ENCODE assay signal across 8 mouse cellular contexts in the genomic region with DNA sequence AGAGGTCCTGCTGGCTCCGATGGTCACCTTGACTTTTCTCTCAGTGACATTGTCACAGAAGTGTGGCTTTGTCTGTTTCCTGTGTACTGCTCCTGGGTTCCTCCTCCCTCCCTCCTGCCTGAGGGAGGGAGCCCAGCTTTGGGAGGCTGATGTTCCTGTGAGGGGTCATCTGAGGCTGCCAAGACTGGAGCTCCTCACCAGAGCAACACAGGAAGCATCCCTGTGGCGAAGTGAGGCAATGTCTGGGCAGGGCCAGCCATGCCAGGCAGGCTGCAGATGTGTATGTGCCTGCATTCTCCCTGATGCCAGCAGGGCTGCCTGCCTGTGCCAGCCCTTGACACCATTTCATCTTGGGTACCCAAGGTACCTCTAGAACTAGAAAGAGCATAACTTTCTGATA. TPM values are rescaled to one million over a fixed set of nuclear protein-coding genes. Genes with fewer than 3 reads are reported as not detected.
A peak's percentile ranks its signal among the peaks of the same experiment; 100 is the strongest.
DNase-seq lines count a peak whose midpoint lies in the region; ATAC-seq and TF ChIP-seq lines count a peak whose summit lies in the region.

No protein-coding gene starts in this region.

- H3K9me3 ChIP-seq in midbrain, postnatal 0 days (ENCODE audit: low read length) = no peaks in the 10 kb centered on the region
- no peaks in the 10 kb centered on the region for H3K9me3 ChIP-seq in midbrain, embryonic 13.5 days
- H3K9me3 ChIP-seq in limb, embryonic 10.5 days (replicated peaks) = no peaks in the 10 kb centered on the region

- no peak for DNase-seq in frontal cortex, adult 2 months (ENCODE audit: extremely low spot score in 1 of 2, low spot score in 1 of 2)
- peak; percentile 67 for DNase-seq in midbrain, postnatal 0 days (ENCODE audit: low spot score)
- no peak for DNase-seq in limb, embryonic 10.5 days (ENCODE audit: low spot score)
- peak; percentile 53 for DNase-seq in thymus, postnatal 14 days
- DNase-seq in right cerebral cortex, postnatal 4 days = no peak
- no peak for DNase-seq in adrenal gland, postnatal 4 days (ENCODE audit: low spot score in 2 of 2)

- peaks cover 7% of the 10 kb centered on the region; the same call in 1 of the 2 replicates for H3K4me1 ChIP-seq in midbrain, postnatal 0 days (ENCODE audit: insufficient read depth, low read length)
- H3K4me1 ChIP-seq in midbrain, embryonic 13.5 days (replicated peaks) = peaks cover 23% of the 10 kb centered on the region
- peaks cover 57% of the 10 kb centered on the region for H3K4me1 ChIP-seq in limb, embryonic 10.5 days

- 56% methylated on average over 2 of the region's 2 CpGs for whole genome bisulfite sequencing in midbrain, postnatal 0 days
- 80% methylated on average over 2 of the region's 2 CpGs for WGBS in midbrain, embryonic 13.5 days
- WGBS in limb, embryonic 10.5 days = 70% methylated on average over 2 of the region's 2 CpGs

- H3K27me3 ChIP-seq in midbrain, postnatal 0 days (ENCODE audit: insufficient read depth, low read length) = 0 out of 2 replicates have a peak, but pooled peaks cover 6% of the 10 kb centered on the region
- H3K27me3 ChIP-seq in midbrain, embryonic 13.5 days = peaks cover 23% of the 10 kb centered on the region
- peaks cover 32% of the 10 kb centered on the region for H3K27me3 ChIP-seq in limb, embryonic 10.5 days (ENCODE audit: low read depth, poor library complexity, severe bottlenecking)

- no peak overlapping the region for H3K4me2 ChIP-seq in midbrain, postnatal 0 days (ENCODE audit: low read depth, low read length, poor library complexity, severe bottlenecking)
- no peak overlapping the region for H3K4me2 ChIP-seq in midbrain, embryonic 13.5 days (replicated peaks)

- ATAC-seq in frontal cortex, adult (ENCODE audit: low TSS enrichment) = peak; percentile 27; the same call in 1 of the 2 replicates
- ATAC-seq in midbrain, postnatal 0 days (ENCODE audit: low FRiP score) = no peak
- ATAC-seq in midbrain, embryonic 13.5 days = no peak

- 0 out of 2 replicates have a peak, but pooled peaks have one; percentile 6 for TF ChIP-seq CTCF in midbrain, postnatal 0 days (IDR thresholded peaks at IDR 0.05)

- no peak overlapping the region for H3K4me3 ChIP-seq in midbrain, postnatal 0 days (ENCODE audit: low read depth, low read length)
- no peak overlapping the region for H3K4me3 ChIP-seq in midbrain, embryonic 13.5 days (replicated peaks)
- no peak overlapping the region for H3K4me3 ChIP-seq in limb, embryonic 10.5 days

- H3K9ac ChIP-seq in midbrain, postnatal 0 days (replicated peaks; ENCODE audit: low read length, poor library complexity, severe bottlenecking) = no peak overlapping the region
- H3K9ac ChIP-seq in midbrain, embryonic 13.5 days (replicated peaks) = no peak overlapping the region

- H3K27ac ChIP-seq in midbrain, postnatal 0 days (ENCODE audit: low read depth, low read length) = no peak overlapping the region
- no peak overlapping the region for H3K27ac ChIP-seq in midbrain, embryonic 13.5 days
- peak overlapping the region; percentile 64; the same call in 1 of the 2 replicates for H3K27ac ChIP-seq in limb, embryonic 10.5 days

- no peaks in the 10 kb centered on the region for H3K36me3 ChIP-seq in midbrain, postnatal 0 days (ENCODE audit: insufficient read depth, low read length)
- no peaks in the 10 kb centered on the region for H3K36me3 ChIP-seq in midbrain, embryonic 13.5 days
- no peaks in the 10 kb centered on the region for H3K36me3 ChIP-seq in limb, embryonic 10.5 days

RNA-seq across cellular contexts. Expression of a gene that starts 15.8 kb away (rescaled TPM):
- 4.5 and 5.8 TPM in 2 replicates for polyA plus RNA-seq in frontal cortex, adult 2 months (2012; rRNA removed)
- total RNA-seq in midbrain, postnatal 0 days (2014; rRNA removed) = 7.3 and 8.5 TPM in 2 replicates
- 4.4 and 4.9 TPM in 2 replicates for polyA plus RNA-seq in midbrain, postnatal 0 days (2015; fragmentation: Nextera tagmentation; extraction: Ambion mirVana)
- 8.3 and 9.3 TPM in 2 replicates for polyA plus RNA-seq in midbrain, embryonic 13.5 days (2015; fragmentation: Nextera tagmentation; extraction: Ambion mirVana)
- 11.2 and 13.2 TPM in 2 replicates for polyA plus RNA-seq in limb, embryonic 10.5 days (2016; fragmentation: Nextera tagmentation; extraction: Ambion mirVana)
- 10 to 100 TPM; 11.8 to 12.7 TPM for total RNA-seq in adrenal gland, postnatal 4 days (2021)

RNA-seq across cellular contexts. Expression of a gene that starts 32.0 kb away (rescaled TPM):
- 69.6 and 74.3 TPM in 2 replicates for polyA plus RNA-seq in frontal cortex, adult 2 months (2012; rRNA removed)
- total RNA-seq in midbrain, postnatal 0 days (2014; rRNA removed) = 62.0 and 72.2 TPM in 2 replicates
- 55.0 and 61.8 TPM in 2 replicates for polyA plus RNA-seq in midbrain, postnatal 0 days (2015; fragmentation: Nextera tagmentation; extraction: Ambion mirVana)
- 46.0 and 50.8 TPM in 2 replicates for polyA plus RNA-seq in midbrain, embryonic 13.5 days (2015; fragmentation: Nextera tagmentation; extraction: Ambion mirVana)
- 47.1 and 47.4 TPM in 2 replicates for polyA plus RNA-seq in limb, embryonic 10.5 days (2016; fragmentation: Nextera tagmentation; extraction: Ambion mirVana)
- total RNA-seq in adrenal gland, postnatal 4 days (2021) = 10 to 100 TPM; 39.1 to 40.4 TPM

Comparison
In these comparisons a context has a peak if more than half of its experiments do, and no peak if none do; other contexts are left out.
1. DNase-seq: peak in midbrain, postnatal 0 days (single experiment) and thymus, postnatal 14 days (single experiment); none in frontal cortex, adult 2 months (0 of 2), limb, embryonic 10.5 days (single experiment), right cerebral cortex, postnatal 4 days (single experiment) and adrenal gland, postnatal 4 days (0 of 2).